Mouse (Mus musculus) olfactory bulb, adult 2 months (tissue): ENCODE results near the gene Zfp825. TPM values are rescaled to one million over a fixed set of nuclear protein-coding genes. Genes with fewer than 3 reads are reported as not detected.
"Not testable (repeated sequence)": the region's sequence is repeated elsewhere in the genome, so short reads cannot be mapped to it uniquely, and the experiment has no call there.

Experiments
- H3K27ac ChIP-seq: fragments of 200-500 bp; 2 replicates; pipeline ENCODE4 v1.5.1; 2012; ENCODE audit warnings: low read depth, low read length; ENCODE audit not compliant: insufficient read depth
- H3K4me1 ChIP-seq: fragments of 200-500 bp; 2 replicates; pipeline ENCODE4 v1.6.1; 2012; ENCODE audit warnings: low read length; ENCODE audit not compliant: control insufficient read depth, insufficient read depth
- H3K4me3 ChIP-seq: fragments of 200-500 bp; 2 replicates; pipeline ENCODE4 v1.5.1; 2012; ENCODE audit warnings: mild to moderate bottlenecking, low read depth, low read length, moderate library complexity; ENCODE audit not compliant: insufficient read depth
- CTCF ChIP-seq: fragments of 200-500 bp; IDR thresholded peaks from 2 replicates; pipeline ENCODE4 v1.5.1; 2012; ENCODE audit warnings: low read depth, mild to moderate bottlenecking, low read length, moderate library complexity; ENCODE audit not compliant: insufficient read depth
- POLR2A ChIP-seq: fragments of 200-500 bp; IDR thresholded peaks from 2 replicates; pipeline ENCODE4 v1.6.1; 2012; ENCODE audit warnings: mild to moderate bottlenecking, low read depth, low read length, moderate library complexity; ENCODE audit not compliant: insufficient read depth
- WGBS: fragments of 180-500 bp; shearing (Covaris S2); methylation state at CpG from one replicate; pipeline ENCODE4 v1.1.7; 2018; 5-methylcytosine and 5-hydroxymethylcytosine counted together
- polyA plus RNA-seq: library from polyadenylated mRNA; stranded (reverse); fragments of >200 nt; gene quantifications from 2 replicates; pipeline ENCODE4 v1.2.4, GENCODE M21; 2012; ENCODE audit warnings: low replicate concordance; ENCODE audit not compliant: missing spikeins, insufficient read depth, insufficient read length

Zfp825 gene
- not detected in 2 replicates for polyA plus RNA-seq

- H3K27ac ChIP-seq, result peak within 1 kb of the TSS; percentile 86
- TF ChIP-seq CTCF, result no peak
- peak; percentile 73 for TF ChIP-seq POLR2A
- H3K4me3 ChIP-seq, result peak within 1 kb of the TSS; percentile 64
- peaks cover 3% of the 10 kb centered on the region; the same call in 1 of the 2 replicates for H3K4me1 ChIP-seq
- WGBS, result 0% methylated on average over 23 of the region's 23 CpGs
Measured at GRCm38 (mm10) chr13:74493911-74494679, at the start of gene Zfp825. TSS of gene Zfp825 (minus strand) at chr13:74493992.

GRCm38 (mm10) chr13:74535418-74535817 lies 41.6 kb upstream of the Zfp825 start:
- not testable (repeated sequence) for H3K4me3 ChIP-seq, H3K27ac ChIP-seq, H3K4me1 ChIP-seq
- WGBS, result 82% methylated on average over 3 of the region's 3 CpGs

DNA sequence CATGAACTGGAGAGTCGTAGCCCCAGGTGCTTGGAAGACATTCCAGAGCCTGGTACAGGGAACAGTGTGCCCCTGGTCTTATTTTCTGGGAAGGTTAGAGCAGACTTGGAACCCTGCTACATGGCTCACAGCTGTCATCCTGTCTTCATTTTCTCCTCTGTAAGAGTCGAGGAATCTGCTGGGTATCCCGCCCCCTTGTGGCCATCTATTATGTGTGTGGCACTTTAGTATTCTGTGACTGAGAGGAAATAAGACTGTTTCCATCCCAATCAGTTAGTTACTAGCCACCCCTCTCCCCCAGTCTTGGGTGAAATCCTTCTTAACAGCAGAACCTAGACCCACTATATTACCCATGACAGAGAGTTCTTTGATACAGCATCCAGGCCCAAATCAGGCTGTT lies 41.1 kb upstream of the Zfp825 start:
- WGBS, result 15% methylated on average over 3 of the region's 3 CpGs
- H3K27ac ChIP-seq, H3K4me3 ChIP-seq: not testable (repeated sequence)

GRCm38 (mm10) chr13:74534096-74534495 lies 40.3 kb upstream of the Zfp825 start:
- no peak overlapping the region for H3K27ac ChIP-seq
- no peak overlapping the region for H3K4me3 ChIP-seq
- no peaks in the 10 kb centered on the region for H3K4me1 ChIP-seq
- TF ChIP-seq POLR2A (no peak), CTCF (no peak)
- 89% methylated on average over 15 of the region's 15 CpGs for WGBS

More for the DNA sequence above, 41.1 kb upstream of the Zfp825 start:
- not testable (repeated sequence) for H3K4me1 ChIP-seq

GRCm38 (mm10) chr13:74531251-74531650 lies 37.5 kb upstream of the Zfp825 start:
- not testable (repeated sequence) for H3K27ac ChIP-seq, H3K4me1 ChIP-seq, H3K4me3 ChIP-seq
- WGBS, result 29% methylated on average over 1 of the region's 1 CpGs

GRCm38 (mm10) chr13:74529372-74529715 lies 35.6 kb upstream of the Zfp825 start:
- H3K4me3 ChIP-seq, H3K27ac ChIP-seq, H3K4me1 ChIP-seq: not testable (repeated sequence)
- WGBS, result 18% methylated on average over 1 of the region's 1 CpGs

- H3K27ac ChIP-seq, H3K4me1 ChIP-seq: not testable (repeated sequence)
Measured at GRCm38 (mm10) chr13:74528519-74529371, 35.0 kb upstream of the Zfp825 start.

DNA sequence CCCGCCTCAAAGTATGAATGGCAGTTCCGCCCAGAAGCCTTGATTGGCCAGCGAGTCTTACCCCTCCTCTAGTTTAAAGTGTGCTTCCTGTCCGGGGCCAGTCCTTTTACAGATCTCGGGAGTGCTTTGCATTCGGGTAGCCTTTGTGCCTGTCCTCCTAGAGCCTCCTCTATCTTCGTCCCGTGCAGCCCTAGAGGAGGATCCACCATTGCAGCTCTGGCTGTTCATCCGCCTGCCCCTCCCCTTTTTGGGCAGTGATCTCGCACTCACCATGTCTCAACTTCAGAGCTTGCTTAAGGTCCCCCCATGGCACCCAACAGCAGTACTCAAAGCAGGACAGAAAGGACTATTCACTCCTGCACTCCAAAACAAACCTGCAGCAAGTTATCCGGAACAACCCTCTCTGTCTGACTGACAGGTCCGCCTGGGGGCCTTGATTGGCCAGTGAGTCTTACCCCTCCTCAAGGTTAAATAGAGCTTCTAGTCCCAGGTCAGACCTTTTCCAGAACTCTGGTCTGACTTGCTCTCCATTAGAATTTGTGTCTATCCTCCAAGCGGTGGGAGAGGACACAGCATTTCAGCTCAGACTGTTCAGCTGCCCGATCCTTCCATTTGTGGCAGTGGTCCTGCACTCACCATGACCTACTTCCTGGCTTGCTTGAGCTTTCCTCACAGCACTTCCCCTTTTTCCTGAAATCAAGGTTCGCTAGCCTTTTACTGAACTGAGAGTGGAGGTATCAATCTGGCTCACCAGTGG lies 28.9 kb upstream of the Zfp825 start:
- H3K27ac ChIP-seq, result peak overlapping the region; percentile 14; the same call in 1 of the 2 replicates
- 3% methylated on average over 15 of the region's 15 CpGs for WGBS
- 0 out of 2 replicates have a peak, but pooled peaks cover 6% of the 10 kb centered on the region for H3K4me1 ChIP-seq
- TF ChIP-seq CTCF (no peak), POLR2A (no peak)
- H3K4me3 ChIP-seq, result peak overlapping the region; percentile 48

More at GRCm38 (mm10) chr13:74528519-74529371, 35.0 kb upstream of the Zfp825 start:
- H3K4me3 ChIP-seq, result not testable (repeated sequence)

GRCm38 (mm10) chr13:74522141-74522480 lies 28.3 kb upstream of the Zfp825 start:
- not testable (repeated sequence) for H3K4me1 ChIP-seq
- Histone ChIP-seq H3K27ac (peak overlapping the region; percentile 8; the same call in 1 of the 2 replicates), H3K4me3 (peak overlapping the region; percentile 48)
- WGBS, result 0% methylated on average over 3 of the region's 3 CpGs

GRCm38 (mm10) chr13:74507981-74508380 lies 14.2 kb upstream of the Zfp825 start:
- WGBS, result 91% methylated on average over 6 of the region's 6 CpGs
- H3K4me3 ChIP-seq, H3K4me1 ChIP-seq, H3K27ac ChIP-seq: not testable (repeated sequence)

DNA sequence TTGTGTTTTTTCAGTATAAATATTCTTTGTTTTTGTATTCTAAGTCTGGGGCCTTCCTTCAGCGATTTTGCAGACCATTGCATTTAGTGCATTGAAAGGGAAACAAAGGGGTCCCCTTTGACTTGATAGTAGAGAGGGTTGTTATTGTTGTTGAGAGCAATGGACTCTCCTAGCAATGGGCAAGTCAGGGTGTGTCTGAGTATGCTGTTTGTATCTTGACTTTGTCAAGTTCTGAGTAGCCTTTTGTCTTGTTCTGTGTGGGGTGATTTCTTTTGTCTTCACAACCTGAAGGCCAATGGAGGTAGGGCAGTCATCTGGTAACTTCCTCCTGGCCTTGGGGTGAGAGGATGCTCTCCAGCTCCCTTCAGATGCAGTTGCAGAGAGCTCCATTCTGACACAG lies 9.1 kb upstream of the Zfp825 start:
- not testable (repeated sequence) for H3K4me1 ChIP-seq, H3K27ac ChIP-seq, H3K4me3 ChIP-seq
- 79% methylated on average over 1 of the region's 1 CpGs for WGBS

- 9% methylated on average over 1 of the region's 1 CpGs for WGBS
- H3K4me1 ChIP-seq, H3K27ac ChIP-seq, H3K4me3 ChIP-seq: not testable (repeated sequence)
Measured at GRCm38 (mm10) chr13:74499696-74500095, 5.9 kb upstream of the Zfp825 start.

- WGBS, result 89% methylated on average over 3 of the region's 3 CpGs
- H3K27ac ChIP-seq, H3K4me3 ChIP-seq, H3K4me1 ChIP-seq: not testable (repeated sequence)
Measured at GRCm38 (mm10) chr13:74484326-74484725, 9.5 kb downstream of the Zfp825 start.
